ENCODE assay signal across 11 mouse cellular contexts in the genomic region with DNA sequence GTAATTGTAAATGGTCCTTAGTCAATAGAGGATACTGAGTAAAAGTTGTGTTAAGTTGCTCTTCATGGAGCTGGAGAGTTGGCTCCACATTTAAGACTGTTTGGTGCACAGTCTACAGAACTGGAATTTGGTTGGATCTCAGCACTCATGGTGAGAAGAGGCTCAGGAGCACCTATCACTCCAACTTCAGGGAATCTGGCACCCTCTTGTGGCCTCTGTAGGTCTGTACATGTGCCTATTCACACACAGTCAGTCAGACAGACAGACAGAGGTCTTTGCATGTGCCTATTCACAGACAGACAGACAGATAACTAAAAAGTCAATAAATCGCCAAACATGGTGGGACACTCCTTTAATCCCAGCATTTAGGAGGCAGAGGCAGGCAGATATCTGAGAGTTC. TPM values are rescaled to one million over a fixed set of nuclear protein-coding genes. Genes with fewer than 3 reads are reported as not detected.
DNase-seq lines count a peak whose midpoint lies in the region; ATAC-seq and TF ChIP-seq lines count a peak whose summit lies in the region.
"Had no signal": no experiment of that assay in that cellular context is flagged by ENCODE, and none has a peak within 500 bp of the region (broad histone marks: within the 10 kb centered on the region; RNA-seq: fewer than 3 reads in every experiment).

No protein-coding gene starts in this region.

- no peaks in the 10 kb centered on the region for H3K36me3 ChIP-seq in thymus, adult 2 months (ENCODE audit: control insufficient read depth, insufficient read depth, low read length)
- H3K36me3 ChIP-seq: embryonic facial prominence, embryonic 12.5 days; limb, embryonic 15.5 days had no signal

- no peak for TF ChIP-seq CTCF in thymus, adult 2 months (IDR thresholded peaks at IDR 0.05; ENCODE audit: borderline replicate concordance, control insufficient read depth, extremely low read depth, insufficient read depth, low read length, poor library complexity)

- H3K27ac ChIP-seq in thymus, adult 2 months (ENCODE audit: control insufficient read depth, insufficient read depth, low read length): no peak overlapping the region
- H3K27ac ChIP-seq: embryonic facial prominence, embryonic 12.5 days; limb, embryonic 15.5 days had no signal

- no peaks in the 10 kb centered on the region for H3K27me3 ChIP-seq in thymus, adult 2 months (ENCODE audit: control insufficient read depth, insufficient read depth, low read length)
- H3K27me3 ChIP-seq: embryonic facial prominence, embryonic 12.5 days; limb, embryonic 15.5 days had no signal

- no peaks in the 10 kb centered on the region for H3K4me1 ChIP-seq in thymus, adult 2 months (replicated peaks; ENCODE audit: control insufficient read depth, insufficient read depth, low read length)
- H3K4me1 ChIP-seq: embryonic facial prominence, embryonic 12.5 days; limb, embryonic 15.5 days had no signal

- H3K4me3 ChIP-seq in thymus, adult 2 months (ENCODE audit: control insufficient read depth, insufficient read depth, low read length): no peak overlapping the region
- H3K4me3 ChIP-seq: embryonic facial prominence, embryonic 12.5 days; limb, embryonic 15.5 days had no signal

- ATAC-seq in frontal cortex, adult (ENCODE audit: low TSS enrichment): peak; percentile 77; the same call in 1 of the 2 replicates

- no peak for TF ChIP-seq POLR2A in thymus, adult 2 months (IDR thresholded peaks at IDR 0.05; ENCODE audit: control insufficient read depth, extremely low read depth, insufficient read depth, low read length, poor library complexity)

- DNase-seq in frontal cortex, postnatal 25 days (ENCODE audit: low spot score in 2 of 2): no peak
- peak; percentile 72 for DNase-seq in thymus, adult 2 months
- DNase-seq in thymus, adult 18-20 months: no peak
- DNase-seq in embryo, embryonic 10.5 days (ENCODE audit: low spot score): peak; percentile 57
- peak; percentile 75 for DNase-seq in lung, postnatal 36 days
- DNase-seq in ovary, postnatal 10 days (ENCODE audit: low spot score): no peak
- no peak for DNase-seq in layer of hippocampus, adult 11-12 months (ENCODE audit: low spot score)

- 49% methylated on average over 1 of the region's 1 CpGs for WGBS in thymus, adult 2 months

RNA-seq across cellular contexts. Expression of a gene that starts 6.3 kb away (rescaled TPM):
- polyA plus RNA-seq in thymus, adult 2 months (2012; rRNA removed): 0.08 and 0.11 TPM in 2 replicates

RNA-seq across cellular contexts. Expression of a gene that starts 21.6 kb away (rescaled TPM):
- polyA plus RNA-seq in thymus, adult 2 months (2012; rRNA removed): 5.6 and 8.1 TPM in 2 replicates
- polyA plus RNA-seq: embryonic facial prominence, embryonic 12.5 days; stomach, embryonic 14.5 days had no signal

RNA-seq across cellular contexts. Expression of a gene that starts 51.8 kb away (rescaled TPM):
- 26.2 and 28.5 TPM in 2 replicates for polyA plus RNA-seq in thymus, adult 2 months (2012; rRNA removed)
- polyA plus RNA-seq: embryonic facial prominence, embryonic 12.5 days had no signal

Comparison
In these comparisons a context has a peak if more than half of its experiments do, and no peak if none do; other contexts are left out.
1. DNase-seq: peak in thymus, adult 2 months (single experiment), embryo, embryonic 10.5 days (single experiment) and lung, postnatal 36 days (single experiment); none in frontal cortex, postnatal 25 days (0 of 2), thymus, adult 18-20 months (0 of 2), ovary, postnatal 10 days (single experiment) and layer of hippocampus, adult 11-12 months (single experiment).